Mouse (Mus musculus) 416B (cell line): ENCODE measurements around the gene Asphd1.
"Not testable (repeated sequence)": the region's sequence is repeated elsewhere in the genome, so short reads cannot be mapped to it uniquely, and the experiment has no call there.

ENCODE experiments used
- DNase-seq: peaks from one replicate; pipeline ENCODE4 v3.0.0; 2011; ENCODE audit warnings: low read depth

Gene Asphd1

DNA sequence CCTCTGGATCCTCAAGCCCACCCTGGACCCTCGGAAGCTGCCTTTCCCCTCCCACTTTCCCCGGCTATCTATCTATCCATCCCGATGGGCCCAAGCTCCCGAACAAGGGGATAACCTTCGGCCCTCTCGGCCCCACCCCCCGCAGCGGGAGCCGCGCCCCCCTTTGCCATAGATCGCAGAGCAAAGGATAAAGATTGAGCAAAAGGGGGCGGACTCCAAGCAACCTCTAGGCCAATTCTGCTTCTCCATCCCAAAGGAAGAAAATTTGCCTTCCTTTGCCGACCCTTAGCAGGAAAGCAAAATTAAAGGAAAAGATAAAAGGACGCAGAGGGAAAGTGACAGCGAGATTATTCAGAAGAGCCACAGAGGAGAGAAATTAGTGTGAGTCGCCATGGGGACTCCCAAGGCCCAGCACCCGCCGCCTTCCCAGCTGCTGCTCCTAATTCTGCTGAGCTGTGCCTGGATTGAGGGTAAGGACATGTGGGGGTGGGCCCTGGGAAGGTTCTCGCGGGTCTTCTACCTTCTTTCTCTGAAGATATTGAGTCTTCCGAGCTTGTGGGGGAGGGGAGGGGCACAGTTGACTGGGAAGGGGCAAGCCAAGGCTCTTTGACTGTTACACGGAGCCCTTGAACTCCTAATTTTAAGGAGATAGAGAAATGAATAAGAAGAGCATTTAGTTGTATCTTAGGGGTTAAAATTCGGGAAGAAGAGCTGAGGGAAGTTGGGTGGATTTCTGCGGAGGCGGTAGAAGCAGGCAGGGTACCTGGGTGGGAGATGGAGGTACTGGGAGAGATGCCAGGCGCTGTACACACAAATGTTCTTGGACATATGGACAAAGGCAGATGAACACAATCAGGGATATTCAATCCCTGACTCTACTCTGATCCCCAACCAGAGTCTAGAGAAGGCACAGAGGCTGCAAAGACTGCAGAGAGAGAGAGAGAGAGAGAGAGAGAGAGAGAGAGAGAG, 1.5 kb upstream of the Asphd1 start:
- no peak for DNase-seq

DNA sequence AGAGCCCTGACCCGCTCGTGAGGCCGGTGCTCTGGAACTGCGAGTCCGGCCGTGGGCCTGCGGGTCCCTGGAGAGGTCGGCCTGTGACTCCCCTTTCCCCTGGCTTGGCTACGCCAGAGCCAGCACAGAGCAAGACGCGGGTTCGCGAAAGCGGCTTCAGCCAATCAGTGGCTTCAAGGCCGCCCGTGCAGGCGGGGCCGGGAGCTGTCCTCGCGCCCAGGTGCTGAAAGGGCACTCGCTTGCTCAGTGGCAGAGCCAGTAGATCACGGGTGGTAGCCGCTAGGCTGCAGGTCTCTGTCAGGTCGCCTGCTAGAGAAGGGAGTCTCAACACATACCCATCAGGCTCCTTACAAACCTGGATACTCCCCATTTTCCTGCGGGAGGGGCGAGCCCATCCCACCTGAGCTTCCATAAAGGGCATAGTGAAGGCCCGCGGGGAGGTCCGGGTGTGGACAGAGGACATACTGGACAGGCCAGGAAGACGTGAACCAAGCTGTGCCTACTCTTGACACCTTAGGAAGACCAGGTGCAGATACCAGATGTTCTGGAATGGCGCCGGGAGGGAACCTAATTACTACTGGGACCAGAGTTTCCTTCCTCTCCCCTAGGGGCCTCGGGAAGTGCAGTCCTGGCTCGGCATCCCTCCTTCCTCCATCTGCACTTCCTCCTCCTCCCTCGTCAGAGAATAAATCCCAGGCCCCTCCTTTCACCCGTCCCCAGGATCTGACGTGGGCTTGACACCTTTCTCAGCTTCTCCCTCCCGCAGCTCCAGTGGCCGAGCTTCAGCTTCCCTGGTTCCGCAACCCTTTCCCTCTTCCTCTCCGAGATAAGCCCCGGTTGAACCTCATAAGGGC, 638 bp upstream of the Asphd1 start, which contains the start of gene Sez6l2:
TSS of gene Sez6l2 (plus strand) at position 771 of the 854 bp plus-strand sequence.
- DNase-seq, result peak; percentile 78

DNA sequence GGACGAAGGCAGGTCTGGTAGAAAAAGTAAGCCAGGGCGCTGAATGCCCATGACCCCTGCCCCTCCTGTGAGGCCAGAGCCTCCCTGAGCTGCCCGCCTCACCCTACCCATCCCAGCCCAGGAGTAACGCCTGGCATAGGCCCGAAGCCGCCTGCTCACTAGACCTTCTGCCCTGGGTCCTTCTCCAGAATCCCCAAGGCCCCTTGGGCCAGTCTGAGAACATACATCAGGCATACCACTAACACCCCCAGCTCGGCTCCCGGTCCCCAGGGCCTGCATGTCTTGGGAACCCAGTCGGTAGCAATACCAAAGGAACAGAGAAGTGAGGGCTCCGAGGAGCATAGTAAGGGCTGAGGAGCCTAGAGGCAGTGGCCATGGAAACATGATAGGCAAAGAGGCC, 756 bp downstream of the Asphd1 start:
- no peak for DNase-seq

DNA sequence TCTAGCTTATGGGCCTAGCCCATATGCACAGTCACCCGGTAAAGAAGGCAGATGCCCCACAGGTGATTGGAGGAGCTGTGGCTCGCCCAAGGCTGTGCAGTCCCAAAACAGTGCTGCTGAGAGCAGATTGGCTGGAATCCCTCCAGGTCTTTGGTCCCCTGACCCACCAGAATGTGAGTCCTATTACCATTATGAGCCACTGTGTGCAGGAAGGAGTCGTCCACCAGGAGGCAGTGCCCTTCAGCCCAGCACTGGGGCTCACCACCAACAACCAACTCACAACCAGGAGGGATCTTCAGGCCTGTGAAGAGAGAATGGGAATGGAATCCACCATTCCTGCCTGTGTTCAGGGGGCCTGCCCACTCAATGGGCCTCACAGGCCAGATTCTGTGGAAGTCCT, 2.9 kb downstream of the Asphd1 start:
- DNase-seq, result peak; percentile 54

DNA sequence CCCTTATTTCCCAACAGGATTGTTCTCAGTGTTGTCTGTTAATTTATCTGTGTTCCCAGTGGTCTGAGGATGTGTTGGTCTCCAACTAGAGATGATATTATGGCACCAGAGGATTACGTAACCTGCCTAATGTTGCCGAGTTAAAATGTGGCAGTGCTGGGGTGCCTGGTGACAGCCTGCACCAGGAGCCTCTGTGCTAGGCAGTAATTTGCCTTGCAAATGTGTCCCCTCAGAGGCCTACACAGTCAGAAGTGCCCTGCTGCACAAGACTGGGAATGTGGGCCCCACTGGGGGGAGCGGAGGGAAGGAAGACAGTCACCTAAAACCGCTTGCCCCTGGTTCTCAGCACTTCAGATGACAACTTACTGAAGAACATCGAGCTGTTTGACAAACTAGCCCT, 7.6 kb downstream of the Asphd1 start:
- DNase-seq, result no peak

DNA sequence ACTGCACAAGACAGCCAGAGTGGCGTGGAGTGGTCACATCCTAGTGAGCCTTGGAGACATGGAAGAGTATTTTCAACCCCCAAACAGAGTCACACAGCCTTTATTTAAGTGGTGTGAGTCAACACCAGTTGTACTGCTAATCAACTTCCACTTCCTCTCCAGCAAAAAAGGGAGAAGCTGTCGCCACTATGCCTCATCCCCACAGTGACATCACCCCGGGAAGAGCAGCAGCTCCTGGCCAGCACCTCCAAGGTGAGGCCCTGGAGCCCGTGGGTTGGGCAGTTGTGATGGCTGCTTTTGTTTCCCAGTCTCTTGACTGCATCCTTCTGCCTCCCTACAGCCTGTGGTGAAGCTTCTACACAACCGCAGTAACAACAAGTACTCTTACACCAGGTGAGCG, 8.2 kb downstream of the Asphd1 start:
- DNase-seq, result peak; percentile 50

DNA sequence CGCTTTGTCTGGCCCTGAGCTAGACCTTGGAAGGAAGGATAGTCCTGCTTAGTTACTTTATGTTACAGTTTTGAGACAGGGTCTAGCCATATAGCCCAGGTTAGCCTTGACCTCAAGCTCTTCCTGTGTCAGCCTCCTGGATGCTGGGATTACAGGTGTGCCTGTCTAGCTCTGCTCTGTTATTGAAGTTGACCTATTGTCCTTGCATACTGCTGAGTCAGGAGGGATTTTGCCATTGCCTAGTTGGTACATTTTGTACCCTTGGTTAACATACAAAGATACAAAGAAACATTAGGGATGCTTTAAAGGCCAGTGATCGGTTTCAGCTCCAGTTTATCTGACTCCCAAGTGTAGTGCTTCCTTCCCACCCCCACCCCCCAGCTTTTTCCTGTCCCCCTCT, 16.7 kb downstream of the Asphd1 start:
- no peak for DNase-seq

DNA sequence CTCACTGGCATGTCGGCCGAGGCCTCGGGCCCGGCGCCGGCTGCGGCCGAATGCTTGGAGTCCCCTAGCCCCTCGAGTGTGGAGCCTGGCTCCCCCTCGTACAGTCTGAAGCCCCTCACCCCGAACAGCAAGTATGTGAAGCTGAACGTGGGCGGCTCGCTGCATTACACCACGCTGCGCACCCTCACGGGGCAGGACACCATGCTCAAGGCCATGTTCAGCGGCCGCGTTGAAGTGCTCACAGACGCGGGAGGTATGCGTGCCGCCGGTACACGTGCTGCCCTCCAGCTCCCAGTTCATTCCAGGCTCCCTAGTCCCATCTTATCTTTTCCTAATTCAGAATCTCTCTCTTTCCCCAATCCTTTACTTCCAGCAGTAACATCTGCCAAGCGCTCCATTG, 20.3 kb downstream of the Asphd1 start:
- DNase-seq, result peak; percentile 30

DNA sequence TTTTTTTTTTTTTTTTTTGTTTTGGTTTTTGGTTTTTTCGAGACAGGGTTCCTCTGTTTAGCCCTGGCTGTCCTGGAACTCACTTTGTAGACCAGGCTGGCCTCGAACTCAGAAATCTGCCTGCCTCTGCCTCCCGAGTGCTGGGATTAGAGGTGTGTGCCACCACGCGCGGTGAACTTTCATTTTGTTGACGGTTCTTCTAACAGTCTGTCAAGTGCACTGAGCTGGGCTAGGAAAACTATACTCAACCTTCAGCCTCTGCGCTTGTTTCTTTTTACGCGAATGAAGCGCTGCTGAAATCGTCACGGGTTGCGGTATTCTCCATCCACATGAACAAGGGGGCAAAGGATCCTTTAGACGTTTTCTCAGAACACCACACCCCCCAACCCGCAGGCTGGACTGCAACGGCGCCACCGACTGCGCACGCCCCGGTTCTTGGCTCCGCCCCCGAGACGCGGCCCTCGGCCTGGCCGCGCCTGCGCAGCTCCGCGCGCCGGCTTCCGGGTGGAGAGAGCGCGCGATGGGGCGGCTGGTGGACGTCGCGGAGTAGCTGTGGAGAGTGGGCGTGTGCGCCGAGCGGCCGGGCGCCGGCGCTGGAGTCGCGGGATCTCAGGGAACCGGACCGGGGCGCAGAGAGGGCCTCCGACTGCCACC, 20.9 kb downstream of the Asphd1 start, which contains the start of gene Kctd13:
TSS of gene Kctd13 (plus strand) at position 496 of the 654 bp plus-strand sequence.
- peak; percentile 90 for DNase-seq

DNA sequence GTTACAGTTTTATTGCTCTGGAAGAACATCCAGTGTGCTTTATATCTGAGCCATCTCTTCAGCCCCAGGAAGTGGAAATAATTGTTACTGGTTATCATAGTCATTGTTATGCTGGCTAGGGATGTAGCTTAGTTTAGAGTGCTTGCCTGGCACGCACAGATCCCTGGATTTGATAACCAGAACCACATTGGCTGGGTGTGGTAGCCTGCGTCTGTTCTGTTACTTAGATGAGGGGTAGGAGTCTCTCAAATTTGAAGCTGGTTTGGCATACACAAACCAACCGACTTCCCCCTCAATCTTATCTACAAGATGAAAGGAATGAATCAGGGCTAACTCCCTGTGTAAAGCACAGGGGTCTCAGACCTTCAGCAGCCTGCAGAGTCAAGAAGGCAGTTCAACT, 23.1 kb downstream of the Asphd1 start:
- DNase-seq, result peak; percentile 73

DNA sequence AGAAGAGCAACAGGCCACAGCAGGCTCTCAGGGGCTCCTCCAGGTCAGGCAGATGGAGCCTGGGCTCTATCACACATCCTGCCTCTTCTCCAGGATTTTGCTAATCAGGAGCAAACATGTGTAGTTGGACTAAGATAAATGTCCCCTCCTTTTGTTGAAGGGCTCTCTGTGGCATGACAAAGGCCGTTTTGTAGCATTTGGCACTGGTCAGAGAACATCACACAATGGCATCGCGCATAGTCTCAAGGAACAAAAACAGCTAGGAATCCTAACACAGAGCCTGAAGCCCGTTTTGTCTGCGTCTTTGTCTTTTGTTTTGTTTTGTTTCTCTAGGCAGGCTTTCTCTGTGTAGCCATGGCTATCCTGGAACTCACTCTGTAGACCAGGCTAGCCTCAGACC, 25.4 kb downstream of the Asphd1 start:
- DNase-seq, result no peak

DNA sequence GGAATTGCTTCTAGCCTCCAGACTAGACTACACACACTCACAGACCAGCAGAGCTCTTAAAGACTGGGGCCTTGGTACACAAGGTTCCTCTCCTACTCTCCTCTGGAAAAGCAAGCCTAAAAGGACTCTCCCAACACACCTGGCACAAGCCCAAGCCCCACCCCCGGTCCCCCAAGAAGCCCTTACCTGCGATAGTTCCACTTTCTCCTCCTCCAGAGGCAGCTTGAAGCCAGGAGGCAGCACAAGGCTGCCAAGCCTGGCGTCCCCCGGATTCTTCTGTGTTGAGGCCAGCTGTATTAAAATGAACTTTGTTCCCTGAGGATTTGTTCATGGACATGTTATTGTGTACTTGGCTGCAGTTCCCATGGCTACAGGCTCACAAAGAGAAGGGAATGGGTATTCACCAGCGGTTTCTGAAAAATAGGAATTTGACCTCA, 26.7 kb downstream of the Asphd1 start, which contains the start of gene Tmem219:
TSS of gene Tmem219 (minus strand) at position 294 of the 437 bp plus-strand sequence.
- no peak for DNase-seq

DNA sequence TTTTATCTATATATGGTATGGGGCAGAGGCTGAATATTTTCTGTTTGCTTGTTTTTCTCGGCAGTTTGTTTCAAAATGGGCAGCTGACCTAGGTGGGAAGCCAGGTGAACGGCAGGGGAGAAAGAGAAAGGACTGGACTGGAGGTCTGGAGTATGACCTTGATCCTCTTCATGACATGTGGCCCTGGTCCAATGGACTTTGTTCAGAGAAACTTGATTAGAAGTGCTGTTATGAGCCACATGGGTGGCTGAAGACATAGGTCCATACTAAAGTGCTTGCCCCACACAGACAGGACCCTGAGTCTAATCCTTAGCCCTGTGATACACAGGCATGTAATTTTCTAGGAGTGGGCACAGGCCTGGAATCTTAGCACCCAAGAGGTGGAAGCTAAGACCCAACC, 27.8 kb downstream of the Asphd1 start:
- no peak for DNase-seq

DNA sequence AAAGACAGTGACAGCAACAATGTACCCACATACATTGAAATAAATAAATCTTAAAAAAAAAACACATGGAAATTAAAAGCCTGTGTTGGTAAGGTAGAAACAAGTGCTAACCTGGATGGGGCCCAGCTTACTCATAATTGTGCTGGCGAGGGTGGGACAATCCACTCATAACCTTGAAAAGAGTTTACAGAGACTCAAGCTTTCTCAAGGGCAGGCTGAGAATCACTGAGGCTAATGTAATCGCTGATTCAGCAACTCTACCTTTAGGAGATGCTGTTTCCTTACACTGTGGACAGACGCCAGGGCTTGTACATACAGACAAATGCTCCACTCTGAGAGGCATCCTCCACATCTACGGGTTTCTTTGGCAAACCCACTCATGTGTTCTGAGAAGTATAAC, 29.4 kb downstream of the Asphd1 start:
- no peak for DNase-seq

DNA sequence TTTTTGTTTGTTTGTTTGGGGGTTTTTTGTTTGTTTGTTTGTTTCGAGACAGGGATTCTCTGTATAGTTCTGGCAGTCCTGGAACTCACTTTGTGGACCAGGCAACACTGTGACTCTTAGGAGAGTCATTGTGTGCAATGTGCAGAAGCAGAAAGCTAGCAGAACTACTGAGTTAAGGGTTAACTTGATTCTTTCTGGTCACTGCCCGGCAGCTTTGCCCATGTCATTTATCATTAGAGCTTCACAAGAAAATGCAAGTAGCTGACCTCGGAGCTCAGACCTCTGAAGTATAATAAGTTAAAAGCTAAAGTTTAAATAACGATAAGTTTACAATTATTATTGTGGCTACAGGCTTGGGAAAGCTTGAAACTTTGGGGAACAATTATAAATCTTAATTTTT, 31.0 kb downstream of the Asphd1 start:
- not testable (repeated sequence) for DNase-seq

DNA sequence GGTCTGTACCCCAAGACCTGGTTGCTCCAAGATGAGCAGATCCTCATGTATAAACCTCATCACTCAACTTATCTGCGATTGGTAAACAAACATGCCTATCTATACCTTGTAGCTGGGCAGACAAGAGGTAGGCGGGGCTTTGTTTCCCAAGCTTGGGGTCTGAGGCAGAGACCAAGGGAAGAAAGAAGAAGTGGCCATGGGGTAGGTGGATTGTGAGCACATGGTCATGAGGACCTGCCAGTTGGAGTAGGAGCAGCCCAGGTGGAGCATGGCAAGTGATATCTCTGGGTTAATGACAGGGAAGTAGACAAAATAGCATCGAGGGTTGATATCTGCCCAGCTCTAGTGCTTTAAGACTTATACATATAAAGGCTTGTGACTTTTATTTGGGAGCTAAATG, 34.5 kb downstream of the Asphd1 start:
- DNase-seq, result no peak

DNA sequence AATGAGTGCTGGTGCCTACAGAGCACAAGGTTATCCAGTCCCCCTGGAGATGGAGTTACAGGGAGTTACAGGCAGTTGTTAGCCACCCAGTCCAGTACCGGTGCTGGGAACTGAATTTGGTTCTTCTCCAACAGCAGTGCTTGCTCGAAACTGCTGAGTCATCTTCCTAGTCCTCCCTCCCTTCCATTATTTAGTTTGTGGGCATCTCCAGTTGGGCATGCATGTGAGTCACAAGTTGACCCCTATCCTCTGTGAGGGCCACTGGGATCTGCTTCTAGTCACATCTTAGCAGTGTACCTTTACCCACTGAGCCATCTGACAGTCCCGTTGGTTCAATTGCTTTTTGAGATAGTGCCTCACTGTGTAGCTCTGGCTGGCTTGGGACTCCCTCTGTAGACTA, 43.8 kb downstream of the Asphd1 start:
- DNase-seq, result peak; percentile 80

DNA sequence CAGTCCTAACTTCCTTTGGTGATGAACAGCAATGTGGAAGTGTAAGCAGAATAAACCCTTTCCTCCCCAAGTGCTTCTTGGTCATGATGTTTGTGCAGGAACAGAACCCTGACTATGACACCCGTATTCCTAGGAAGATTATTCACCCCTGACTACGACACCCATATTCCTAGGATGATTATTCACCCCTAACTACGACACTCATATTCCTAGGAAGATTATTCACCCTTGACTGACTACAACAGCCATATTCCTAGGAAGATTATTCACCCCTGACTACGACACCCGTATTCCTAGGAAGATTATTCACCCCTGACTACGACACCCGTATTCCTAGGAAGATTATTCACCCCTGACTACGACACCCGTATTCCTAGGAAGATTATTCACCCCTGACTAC, 49.6 kb downstream of the Asphd1 start:
- DNase-seq, result not testable (repeated sequence)

DNA sequence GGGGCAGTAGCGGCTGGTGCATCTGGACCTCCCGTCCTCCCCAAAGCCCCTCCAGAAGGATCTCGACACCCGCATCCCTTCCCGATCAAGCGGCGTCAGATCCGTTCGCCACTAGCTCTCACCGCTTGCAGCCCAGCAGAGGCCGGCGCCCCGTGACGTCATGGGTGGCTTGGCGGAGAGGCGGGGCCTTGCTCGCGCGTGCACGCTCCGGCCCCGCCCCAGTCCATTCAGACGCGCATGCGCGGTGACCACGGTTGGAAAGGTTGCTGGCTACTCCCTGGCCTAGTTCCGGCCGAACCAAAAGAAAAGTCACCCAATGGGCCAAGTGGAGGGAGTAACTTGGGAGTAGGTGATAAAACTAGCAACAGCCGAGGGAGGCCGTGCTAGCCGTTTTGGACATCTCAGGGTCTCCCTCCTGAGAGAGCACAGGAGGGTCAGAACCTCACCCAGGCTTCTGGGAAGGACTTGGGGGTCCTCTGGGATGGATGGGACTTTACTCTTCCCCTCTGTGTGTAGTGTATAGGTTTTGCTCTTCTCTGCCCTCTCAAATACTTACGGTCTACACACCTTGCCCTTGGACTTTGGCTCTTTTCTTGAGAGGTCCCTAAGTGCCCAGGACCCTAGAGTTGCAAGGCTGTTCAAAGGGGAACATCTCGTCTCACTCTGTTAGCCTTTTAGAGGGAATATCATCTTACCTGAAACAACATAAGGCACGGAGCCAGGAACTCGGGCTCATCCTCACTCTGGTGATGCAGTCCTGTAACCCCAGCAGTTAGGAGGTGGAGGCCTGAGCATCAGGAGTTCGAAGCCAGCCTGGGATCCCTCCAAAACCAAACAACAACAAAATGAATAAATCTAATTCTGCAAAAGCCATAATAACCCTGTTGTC, 51.0 kb downstream of the Asphd1 start:
- peak; percentile 94 for DNase-seq

DNA sequence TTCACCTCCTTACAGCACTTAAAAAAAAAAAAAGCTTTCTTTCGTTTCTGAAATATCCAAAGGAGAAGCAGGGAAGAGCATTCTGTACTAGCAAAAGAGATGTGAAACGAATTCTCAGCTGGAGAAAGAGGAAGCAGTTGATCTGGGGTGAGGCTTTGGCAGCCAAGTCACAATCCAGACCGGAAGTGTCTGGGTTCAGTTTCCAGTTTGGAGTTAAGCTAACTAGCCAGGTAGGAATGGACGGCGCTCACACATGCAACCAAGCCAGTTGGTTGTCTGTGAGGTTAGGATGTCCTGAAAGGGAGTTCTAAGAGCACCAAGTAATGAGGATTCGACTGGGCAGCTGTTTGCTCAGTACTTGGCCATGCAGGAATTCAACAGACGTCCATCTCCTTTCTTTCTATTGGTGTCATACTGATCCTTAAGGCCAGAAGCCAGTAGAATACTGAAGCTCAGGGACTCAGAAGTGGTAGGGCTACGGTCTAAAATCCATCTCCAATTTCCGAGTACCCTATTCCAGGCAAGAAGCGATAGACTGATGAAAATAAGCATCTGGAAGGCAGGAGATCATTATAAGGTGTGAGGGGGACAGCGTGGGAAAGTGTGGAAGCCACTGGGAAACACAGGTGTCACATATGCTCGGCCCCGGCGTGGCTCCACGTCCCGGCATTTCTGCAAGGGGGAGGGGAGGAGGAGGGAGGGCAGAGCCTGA, 51.8 kb downstream of the Asphd1 start:
- DNase-seq, result peak; percentile 82
